Mouse (Mus musculus) hindbrain, embryonic 14.5 days (tissue): ENCODE data around the gene Spred2. TPM values are rescaled to one million over a fixed set of nuclear protein-coding genes. Genes with fewer than 3 reads are reported as not detected.

ENCODE experiments used
- ATAC-seq: fragments of 200-750 bp; cut with Nextera tagmentation; 2 replicates; pipeline ENCODE4 v1.8.0; 2017; ENCODE audit warnings: moderate number of reproducible peaks, mild to moderate bottlenecking, moderate TSS enrichment, moderate library complexity; ENCODE audit not compliant: low FRiP score
- DNase-seq: peaks from one replicate; pipeline ENCODE4 v3.0.0-alpha.2; 2015; ENCODE audit warnings: low spot score
- H3K27ac ChIP-seq: fragments of 300-500 bp; sonication (generic); 2 replicates; pipeline ENCODE4 v1.5.1; 2014; ENCODE audit warnings: mild to moderate bottlenecking, moderate library complexity
- H3K27me3 ChIP-seq: fragments of 300-500 bp; sonication (generic); 2 replicates; pipeline ENCODE4 v1.6.1; 2014; ENCODE audit warnings: mild to moderate bottlenecking, low read length, mixed read lengths; ENCODE audit not compliant: control insufficient read depth, insufficient read depth
- H3K36me3 ChIP-seq: fragments of 300-500 bp; sonication (generic); replicated peaks from 2 replicates; pipeline ENCODE4 v1.6.1; 2014; ENCODE audit not compliant: control insufficient read depth, insufficient read depth
- H3K4me1 ChIP-seq: fragments of 300-500 bp; sonication (generic); replicated peaks from 2 replicates; pipeline ENCODE4 v1.6.1; 2014; ENCODE audit warnings: antibody characterized with exemption, low read length, mixed read lengths; ENCODE audit not compliant: control insufficient read depth, insufficient read depth
- H3K4me2 ChIP-seq: fragments of 300-500 bp; sonication (generic); replicated peaks from 2 replicates; pipeline ENCODE4 v1.6.1; 2014; ENCODE audit warnings: mild to moderate bottlenecking, moderate library complexity
- H3K4me3 ChIP-seq: fragments of 300-500 bp; sonication (generic); replicated peaks from 2 replicates; pipeline ENCODE4 v1.5.1; 2014; ENCODE audit warnings: mild to moderate bottlenecking, low read length
- H3K9ac ChIP-seq: fragments of 300-500 bp; sonication (generic); 2 replicates; pipeline ENCODE4 v1.6.1; 2014
- H3K9me3 ChIP-seq: fragments of 300-500 bp; sonication (generic); 2 replicates; pipeline ENCODE4 v1.6.1; 2016; ENCODE audit warnings: low read length; ENCODE audit not compliant: control insufficient read depth
- WGBS: fragments of 180-500 bp; shearing (Covaris S2); extraction: QIAGEN DNeasy Blood & Tissue Kit; methylation state at CpG from one replicate; pipeline ENCODE4 v1.1.7; 2014; 5-methylcytosine and 5-hydroxymethylcytosine counted together
- polyA plus RNA-seq: library from polyadenylated mRNA; unstranded; fragments of >200 nt; fragmentation: Nextera tagmentation; extraction: Ambion mirVana; gene quantifications from 2 replicates; pipeline ENCODE4 v1.2.1, GENCODE M21; 2014

Gene Spred2
- polyA plus RNA-seq, 1 experiment from 2014 or later, result 6.4 TPM

GRCm38 (mm10) chr11:19946721-19947120 lies 22.5 kb downstream of the Spred2 start:
- 91% methylated on average over 6 of the region's 7 CpGs for whole genome bisulfite sequencing
- Histone ChIP-seq H3K9me3 (no peaks in the 10 kb centered on the region), H3K4me3 (no peak overlapping the region), H3K27ac (no peak overlapping the region), H3K36me3 (no peaks in the 10 kb centered on the region), H3K4me1 (peaks cover 7% of the 10 kb centered on the region), H3K9ac (no peak overlapping the region), H3K27me3 (no peaks in the 10 kb centered on the region), H3K4me2 (no peak overlapping the region)
- no peak for ATAC-seq
- no peak for DNase-seq

DNA sequence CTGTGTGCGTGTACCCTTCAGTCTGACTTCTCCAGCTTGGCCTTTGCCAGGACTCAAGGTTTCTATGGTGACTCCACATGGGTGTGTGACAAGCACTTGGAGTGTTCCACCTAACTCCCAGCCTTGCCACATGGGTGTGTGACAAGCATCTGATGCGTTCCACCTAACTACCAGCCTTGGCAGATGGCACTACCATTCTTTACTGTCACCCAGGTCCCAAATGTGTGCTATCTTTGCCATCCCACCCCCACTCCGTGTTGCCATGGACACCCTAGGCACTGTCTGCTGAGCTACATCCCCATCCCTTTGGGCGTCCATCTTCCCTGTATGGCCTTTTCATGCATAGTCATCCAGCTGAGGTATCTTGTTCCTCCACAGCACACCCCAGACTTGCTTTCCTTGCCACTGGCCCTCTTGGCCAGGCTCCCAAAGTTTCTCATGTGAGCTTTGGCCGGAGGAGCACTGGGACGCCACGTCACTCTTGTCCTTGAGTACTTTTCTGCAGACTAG lies 23.5 kb downstream of the Spred2 start:
- peaks cover 7% of the 10 kb centered on the region; the same call in 1 of the 2 replicates for H3K4me1 ChIP-seq
- H3K27ac ChIP-seq, result no peak overlapping the region
- no peak overlapping the region for H3K9ac ChIP-seq
- DNase-seq (no peak), ATAC-seq (peak; percentile 55; the same call in 1 of the 2 replicates)
- WGBS, result 84% methylated on average over 7 of the region's 7 CpGs
- no peaks in the 10 kb centered on the region for H3K9me3 ChIP-seq
- H3K4me3 ChIP-seq, result no peak overlapping the region
- no peaks in the 10 kb centered on the region for H3K36me3 ChIP-seq
- no peaks in the 10 kb centered on the region for H3K27me3 ChIP-seq
- H3K4me2 ChIP-seq, result no peak overlapping the region

DNA sequence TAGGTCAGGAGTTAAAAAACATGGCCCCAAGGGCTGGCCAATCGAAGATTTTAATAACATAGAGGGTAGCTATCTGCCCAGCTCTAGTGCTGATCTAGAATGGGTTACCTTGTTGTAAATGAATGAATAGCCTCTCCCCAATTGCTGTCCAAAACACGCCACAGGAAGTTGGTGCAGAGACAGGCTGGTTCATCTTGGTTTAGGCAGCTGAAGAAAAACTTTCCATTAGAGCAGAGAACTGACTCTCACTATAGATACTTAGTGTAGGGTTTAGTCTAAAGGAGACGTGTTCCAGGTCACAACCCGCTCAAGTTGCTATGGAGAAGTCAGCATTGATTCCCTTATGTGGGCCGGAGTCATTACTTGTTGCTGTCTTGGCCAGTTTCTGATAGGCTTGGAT lies 25.6 kb downstream of the Spred2 start:
- no peak overlapping the region for H3K27ac ChIP-seq
- no peak overlapping the region for H3K4me3 ChIP-seq
- 78% methylated on average over 5 of the region's 5 CpGs for WGBS
- no peak overlapping the region for H3K9ac ChIP-seq
- H3K9me3 ChIP-seq, result no peaks in the 10 kb centered on the region
- no peaks in the 10 kb centered on the region for H3K27me3 ChIP-seq
- ATAC-seq (no peak), DNase-seq (no peak)
- no peak overlapping the region for H3K4me2 ChIP-seq
- peaks cover 7% of the 10 kb centered on the region; the same call in 1 of the 2 replicates for H3K4me1 ChIP-seq
- no peaks in the 10 kb centered on the region for H3K36me3 ChIP-seq

DNA sequence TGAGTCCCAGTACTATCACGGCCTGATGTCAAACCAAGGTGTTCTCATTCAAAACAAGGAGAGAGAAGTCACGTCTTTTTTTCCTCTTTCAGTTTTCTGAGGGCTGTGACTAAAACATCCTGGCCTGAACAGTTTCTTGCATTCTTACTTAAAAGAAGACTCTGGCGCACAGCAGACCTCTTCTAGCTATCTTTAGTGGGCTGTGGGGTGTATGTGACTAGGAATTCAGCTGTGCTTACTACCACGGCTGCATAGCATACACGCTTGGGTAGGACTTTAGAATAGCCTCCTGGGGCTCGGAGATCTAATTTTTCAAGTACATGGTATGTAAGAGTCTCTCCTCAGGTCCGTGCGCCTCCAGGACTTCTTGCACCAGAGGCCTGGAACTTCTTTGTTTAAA lies 26.0 kb downstream of the Spred2 start:
- no peak overlapping the region for H3K27ac ChIP-seq
- H3K4me1 ChIP-seq, result peaks cover 7% of the 10 kb centered on the region; the same call in 1 of the 2 replicates
- ATAC-seq (no peak), DNase-seq (no peak)
- no peak overlapping the region for H3K9ac ChIP-seq
- 80% methylated on average over 8 of the region's 8 CpGs for WGBS
- H3K36me3 ChIP-seq, result no peaks in the 10 kb centered on the region
- no peak overlapping the region for H3K4me3 ChIP-seq
- H3K27me3 ChIP-seq, result no peaks in the 10 kb centered on the region
- no peak overlapping the region for H3K4me2 ChIP-seq
- H3K9me3 ChIP-seq, result no peaks in the 10 kb centered on the region

- no peak for ATAC-seq
- Histone ChIP-seq H3K36me3 (no peaks in the 10 kb centered on the region), H3K4me3 (no peak overlapping the region), H3K4me2 (no peak overlapping the region), H3K27ac (no peak overlapping the region), H3K9me3 (no peaks in the 10 kb centered on the region), H3K4me1 (no peaks in the 10 kb centered on the region; the same call in 1 of the 2 replicates), H3K27me3 (no peaks in the 10 kb centered on the region), H3K9ac (no peak overlapping the region)
- WGBS, result 69% methylated on average over 8 of the region's 8 CpGs
- no peak for DNase-seq
Measured at GRCm38 (mm10) chr11:19952963-19953362, 28.8 kb downstream of the Spred2 start.

DNA sequence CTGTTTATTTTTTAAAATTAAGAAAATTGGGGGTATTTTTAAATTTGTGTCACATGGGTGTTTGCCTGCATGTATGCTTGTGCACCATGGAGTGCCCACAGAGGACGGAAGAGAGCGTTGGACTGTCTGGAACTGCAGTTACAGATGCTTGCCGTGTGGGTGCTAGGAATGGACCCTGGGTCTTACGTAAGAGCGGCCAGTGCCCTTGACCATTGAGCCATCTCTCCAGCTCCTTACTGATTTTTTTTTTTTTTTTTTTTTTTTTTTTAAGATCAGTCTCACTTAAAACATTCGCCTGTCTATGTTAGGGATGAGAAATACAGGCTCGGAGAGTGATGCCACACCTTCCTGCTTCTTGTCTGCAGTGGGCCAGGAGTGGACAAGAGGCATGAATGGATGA lies 29.7 kb downstream of the Spred2 start:
- Histone ChIP-seq H3K27me3 (no peaks in the 10 kb centered on the region), H3K9me3 (no peaks in the 10 kb centered on the region), H3K27ac (no peak overlapping the region), H3K36me3 (no peaks in the 10 kb centered on the region), H3K4me3 (no peak overlapping the region), H3K4me2 (no peak overlapping the region), H3K4me1 (no peaks in the 10 kb centered on the region; the same call in 1 of the 2 replicates), H3K9ac (no peak overlapping the region)
- DNase-seq (no peak), ATAC-seq (no peak)
- 96% methylated on average over 7 of the region's 7 CpGs for WGBS

GRCm38 (mm10) chr11:19955069-19955468 lies 30.9 kb downstream of the Spred2 start:
- Histone ChIP-seq H3K36me3 (no peaks in the 10 kb centered on the region), H3K4me3 (no peak overlapping the region), H3K9me3 (no peaks in the 10 kb centered on the region), H3K4me2 (no peak overlapping the region), H3K27ac (no peak overlapping the region), H3K9ac (no peak overlapping the region), H3K4me1 (no peaks in the 10 kb centered on the region), H3K27me3 (no peaks in the 10 kb centered on the region)
- DNase-seq, result no peak
- ATAC-seq, result no peak
- WGBS, result 81% methylated on average over 9 of the region's 9 CpGs

- H3K9ac ChIP-seq, result no peak overlapping the region
- no peak overlapping the region for H3K4me3 ChIP-seq
- no peaks in the 10 kb centered on the region for H3K4me1 ChIP-seq
- H3K36me3 ChIP-seq, result no peaks in the 10 kb centered on the region
- DNase-seq, result no peak
- WGBS, result 92% methylated on average over 6 of the region's 6 CpGs
- no peak overlapping the region for H3K4me2 ChIP-seq
- no peak overlapping the region for H3K27ac ChIP-seq
- H3K9me3 ChIP-seq, result no peaks in the 10 kb centered on the region
- H3K27me3 ChIP-seq, result no peaks in the 10 kb centered on the region
- no peak for ATAC-seq
Measured at GRCm38 (mm10) chr11:19955701-19956100, 31.5 kb downstream of the Spred2 start.

DNA sequence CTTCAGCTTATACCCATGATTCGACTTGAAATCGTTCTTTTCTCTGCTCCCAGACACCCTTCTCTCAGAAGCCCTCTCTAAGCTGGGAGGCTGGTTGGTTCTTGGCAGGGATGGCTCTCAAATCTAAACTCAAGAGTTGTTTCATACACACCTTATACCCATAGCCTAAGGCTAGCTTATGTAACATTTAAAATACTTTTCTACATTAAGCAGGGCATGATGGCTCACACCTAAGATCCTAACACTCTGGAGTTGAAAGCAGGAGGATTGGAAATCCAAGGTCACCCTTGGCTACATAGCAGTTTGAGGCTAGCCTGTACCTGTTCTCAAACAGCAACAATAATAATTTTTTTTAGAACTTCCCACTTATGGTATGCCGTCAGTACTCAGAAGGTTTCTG lies 34.8 kb downstream of the Spred2 start:
- H3K4me1 ChIP-seq, result peaks cover 7% of the 10 kb centered on the region; the same call in 1 of the 2 replicates
- ATAC-seq (no peak), DNase-seq (no peak)
- no peaks in the 10 kb centered on the region for H3K9me3 ChIP-seq
- no peaks in the 10 kb centered on the region for H3K27me3 ChIP-seq
- no peak overlapping the region for H3K4me3 ChIP-seq
- H3K27ac ChIP-seq, result no peak overlapping the region
- H3K36me3 ChIP-seq, result no peaks in the 10 kb centered on the region
- H3K9ac ChIP-seq, result no peak overlapping the region
- 84% methylated on average over 3 of the region's 3 CpGs for WGBS
- H3K4me2 ChIP-seq, result no peak overlapping the region

GRCm38 (mm10) chr11:19959897-19960296 lies 35.7 kb downstream of the Spred2 start:
- Histone ChIP-seq H3K4me3 (no peak overlapping the region), H3K36me3 (no peaks in the 10 kb centered on the region), H3K4me1 (peaks cover 8% of the 10 kb centered on the region), H3K9me3 (no peaks in the 10 kb centered on the region), H3K4me2 (no peak overlapping the region), H3K9ac (no peak overlapping the region), H3K27me3 (no peaks in the 10 kb centered on the region), H3K27ac (no peak overlapping the region)
- 87% methylated on average over 5 of the region's 5 CpGs for WGBS
- no peak for ATAC-seq
- no peak for DNase-seq
